Mouse (Mus musculus): Measurements from ENCODE around the gene Paqr5. TPM values are rescaled to one million over a fixed set of nuclear protein-coding genes. Genes with fewer than 3 reads are reported as not detected.

Gene Paqr5
- polyA plus RNA-seq, 2 experiments, result 5.2 to 12.4 TPM

DNA sequence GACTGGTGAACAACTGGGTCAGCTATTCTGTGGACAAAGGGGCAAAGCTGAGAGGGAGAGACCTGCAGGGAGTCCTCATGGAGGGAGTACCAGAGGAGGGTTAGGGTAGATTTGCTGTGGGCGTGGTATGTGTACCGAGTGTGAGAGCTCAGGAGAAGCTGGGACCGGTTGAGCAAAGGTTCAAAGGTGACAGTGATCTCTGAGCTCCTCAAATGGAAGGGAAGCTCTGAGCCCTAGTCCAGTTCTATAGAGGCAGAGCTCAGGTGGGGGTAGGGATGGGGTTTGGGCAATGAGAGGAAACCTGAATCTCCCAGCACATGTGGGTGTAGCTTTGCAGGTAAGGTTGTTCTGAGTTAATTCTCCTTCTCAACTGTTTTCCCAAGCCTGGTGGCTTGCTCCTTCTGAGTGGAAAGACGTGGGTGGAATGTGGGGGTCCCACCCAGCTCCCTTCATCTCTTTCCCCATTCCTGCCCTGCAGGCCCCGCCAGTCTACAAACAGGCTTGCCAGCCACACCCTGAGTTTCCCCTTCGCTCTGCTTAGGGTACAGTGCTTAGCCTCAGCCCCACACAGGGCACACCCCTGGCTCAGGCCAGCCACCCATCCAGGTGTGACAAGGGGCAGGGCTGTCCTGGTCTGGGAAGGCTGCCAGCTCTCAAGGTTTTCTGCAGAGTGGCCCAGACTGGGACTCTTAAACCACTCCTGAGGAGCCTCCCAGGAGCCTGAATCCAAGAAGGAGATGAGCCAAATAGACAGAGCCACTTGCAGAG lies 26.8 kb downstream of the Paqr5 start:
- ATAC-seq (ENCODE audit: low FRiP score, low read depth), result no peak
- Histone ChIP-seq H3K9me3 (ENCODE audit: control insufficient read depth, low read length) (no peaks in the 10 kb centered on the region), H3K4me1 (ENCODE audit: control insufficient read depth, insufficient read depth, low read length) (no peaks in the 10 kb centered on the region; the same call in 1 of the 2 replicates), H3K9ac (ENCODE audit: low read depth, low read length, severe bottlenecking) (no peak overlapping the region), H3K27ac (replicated peaks; ENCODE audit: low read depth, low read length) (no peak overlapping the region), H3K36me3 (ENCODE audit: control insufficient read depth, insufficient read depth, low read length) (no peaks in the 10 kb centered on the region), H3K4me3 (replicated peaks; ENCODE audit: low read length) (no peak overlapping the region), H3K27me3 (ENCODE audit: control insufficient read depth, insufficient read depth, low read length) (no peaks in the 10 kb centered on the region), H3K4me2 (replicated peaks; ENCODE audit: low read depth, low read length, severe bottlenecking) (no peak overlapping the region)
- no peak for TF ChIP-seq POLR2A (IDR thresholded peaks at IDR 0.05; ENCODE audit: borderline replicate concordance, extremely low read depth, insufficient read depth, insufficient read length)
- no peak for DNase-seq (ENCODE audit: low spot score)
- 71% methylated on average over 6 of the region's 6 CpGs for WGBS

DNA sequence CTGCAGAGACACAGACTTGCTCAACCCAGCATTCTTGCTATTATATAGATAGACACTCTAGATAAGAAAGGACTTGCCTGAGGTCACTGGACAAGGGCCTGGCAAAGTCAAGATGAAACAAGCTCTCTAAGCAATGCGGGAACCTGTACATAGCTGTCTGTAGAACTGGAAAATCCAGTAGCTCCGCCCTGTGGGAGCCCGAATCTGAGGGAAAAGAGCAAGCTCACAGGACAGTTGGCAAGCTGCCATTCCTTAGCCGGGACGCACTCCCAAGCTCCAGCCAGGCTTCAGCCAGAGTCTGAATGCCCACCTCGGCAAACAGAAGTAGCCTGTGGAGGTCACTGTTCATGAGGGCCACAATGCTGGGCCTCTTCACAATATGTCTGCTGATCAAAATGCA lies 28.8 kb downstream of the Paqr5 start:
- Histone ChIP-seq H3K36me3 (ENCODE audit: control insufficient read depth, insufficient read depth, low read length) (no peaks in the 10 kb centered on the region), H3K27ac (replicated peaks; ENCODE audit: low read depth, low read length) (no peak overlapping the region), H3K4me1 (ENCODE audit: control insufficient read depth, insufficient read depth, low read length) (no peaks in the 10 kb centered on the region; the same call in 1 of the 2 replicates), H3K9me3 (ENCODE audit: control insufficient read depth, low read length) (no peaks in the 10 kb centered on the region), H3K4me2 (replicated peaks; ENCODE audit: low read depth, low read length, severe bottlenecking) (no peak overlapping the region), H3K4me3 (replicated peaks; ENCODE audit: low read length) (no peak overlapping the region), H3K27me3 (ENCODE audit: control insufficient read depth, insufficient read depth, low read length) (no peaks in the 10 kb centered on the region), H3K9ac (ENCODE audit: low read depth, low read length, severe bottlenecking) (no peak overlapping the region)
- DNase-seq (ENCODE audit: low spot score), result peak; percentile 68
- ATAC-seq (ENCODE audit: low FRiP score, low read depth), result no peak
- no peak for TF ChIP-seq POLR2A (IDR thresholded peaks at IDR 0.05; ENCODE audit: borderline replicate concordance, extremely low read depth, insufficient read depth, insufficient read length)
- WGBS, result 37% methylated on average over 6 of the region's 6 CpGs

DNA sequence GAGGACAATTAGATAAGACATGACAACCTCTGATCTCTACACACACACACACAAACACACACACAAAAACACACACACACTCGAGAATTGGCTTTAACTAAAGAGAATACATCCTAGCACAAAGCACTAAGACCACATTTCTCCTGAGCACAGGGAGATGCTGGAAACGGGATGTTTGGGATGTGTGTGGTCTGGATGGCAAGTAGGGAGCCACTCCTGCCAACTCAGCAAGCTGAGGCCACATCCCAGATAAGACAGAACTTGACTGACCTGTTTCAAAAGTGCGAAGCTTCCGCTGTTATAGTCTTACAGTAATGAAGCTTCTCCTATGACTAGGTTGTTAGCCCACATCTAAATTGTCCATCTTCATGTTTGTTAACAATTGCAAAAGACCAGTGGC lies 35.5 kb downstream of the Paqr5 start:
- Histone ChIP-seq H3K4me1 (ENCODE audit: control insufficient read depth, insufficient read depth, low read length) (no peaks in the 10 kb centered on the region), H3K36me3 (ENCODE audit: control insufficient read depth, insufficient read depth, low read length) (no peaks in the 10 kb centered on the region), H3K27me3 (ENCODE audit: control insufficient read depth, insufficient read depth, low read length) (no peaks in the 10 kb centered on the region), H3K4me2 (replicated peaks; ENCODE audit: low read depth, low read length, severe bottlenecking) (no peak overlapping the region), H3K9me3 (ENCODE audit: control insufficient read depth, low read length) (no peaks in the 10 kb centered on the region), H3K9ac (ENCODE audit: low read depth, low read length, severe bottlenecking) (no peak overlapping the region), H3K27ac (replicated peaks; ENCODE audit: low read depth, low read length) (no peak overlapping the region), H3K4me3 (replicated peaks; ENCODE audit: low read length) (no peak overlapping the region)
- 68% methylated on average over 4 of the region's 4 CpGs for WGBS
- DNase-seq (ENCODE audit: low spot score) (no peak), ATAC-seq (ENCODE audit: low FRiP score, low read depth) (no peak)
- no peak for TF ChIP-seq POLR2A (IDR thresholded peaks at IDR 0.05; ENCODE audit: borderline replicate concordance, extremely low read depth, insufficient read depth, insufficient read length)

DNA sequence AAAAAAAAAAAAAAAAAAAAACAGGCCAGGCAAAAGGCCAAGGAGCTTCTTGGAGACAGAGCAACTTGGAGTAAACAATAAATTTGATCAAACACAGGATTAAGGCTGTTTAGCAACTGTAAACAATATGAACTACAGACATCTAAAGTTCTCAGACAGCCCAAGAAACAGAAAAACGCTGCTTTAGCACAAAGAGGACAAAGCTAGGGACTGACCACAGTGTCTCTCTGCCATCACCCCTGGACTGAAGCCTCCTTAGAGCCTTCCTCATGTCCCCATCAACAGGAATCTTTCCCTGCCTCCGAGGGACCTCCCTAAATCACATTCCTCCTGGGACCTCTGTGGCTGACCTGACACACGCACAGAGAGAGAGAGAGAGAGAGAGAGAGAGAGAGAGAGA lies 35.9 kb downstream of the Paqr5 start:
- Histone ChIP-seq H3K4me3 (replicated peaks; ENCODE audit: low read length) (no peak overlapping the region), H3K9me3 (ENCODE audit: control insufficient read depth, low read length) (no peaks in the 10 kb centered on the region), H3K4me2 (replicated peaks; ENCODE audit: low read depth, low read length, severe bottlenecking) (no peak overlapping the region), H3K27ac (replicated peaks; ENCODE audit: low read depth, low read length) (no peak overlapping the region), H3K4me1 (ENCODE audit: control insufficient read depth, insufficient read depth, low read length) (0 out of 2 replicates have a peak, but pooled peaks cover under 1% of the 10 kb centered on the region), H3K9ac (ENCODE audit: low read depth, low read length, severe bottlenecking) (no peak overlapping the region), H3K36me3 (ENCODE audit: control insufficient read depth, insufficient read depth, low read length) (no peaks in the 10 kb centered on the region), H3K27me3 (ENCODE audit: control insufficient read depth, insufficient read depth, low read length) (no peaks in the 10 kb centered on the region)
- DNase-seq (ENCODE audit: low spot score) (no peak), ATAC-seq (ENCODE audit: low FRiP score, low read depth) (no peak)
- TF ChIP-seq POLR2A (IDR thresholded peaks at IDR 0.05; ENCODE audit: borderline replicate concordance, extremely low read depth, insufficient read depth, insufficient read length), result no peak
- WGBS, result 38% methylated on average over 3 of the region's 3 CpGs

DNA sequence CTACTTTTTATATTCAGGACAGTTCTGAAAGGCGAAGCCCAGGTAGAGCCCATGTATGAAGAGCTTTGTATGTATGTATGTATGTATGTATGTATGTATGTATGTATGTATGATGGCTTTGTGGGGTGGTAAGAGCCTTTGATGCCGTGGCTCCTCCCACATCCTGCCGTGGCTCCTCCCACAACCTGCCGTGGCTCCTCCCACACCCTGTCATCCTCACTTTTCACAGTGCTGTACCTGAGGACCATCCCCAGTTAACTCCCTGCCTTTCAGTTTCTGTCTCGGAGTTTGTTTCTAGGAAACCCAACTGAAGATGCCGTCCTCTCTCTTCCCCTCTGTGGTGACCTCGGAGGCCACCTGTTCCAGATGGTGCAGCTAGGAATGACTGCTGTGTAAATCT lies 40.6 kb downstream of the Paqr5 start:
- TF ChIP-seq POLR2A (IDR thresholded peaks at IDR 0.05; ENCODE audit: borderline replicate concordance, extremely low read depth, insufficient read depth, insufficient read length), result no peak
- H3K27me3 ChIP-seq (ENCODE audit: control insufficient read depth, insufficient read depth, low read length), result no peaks in the 10 kb centered on the region
- DNase-seq (ENCODE audit: low spot score), result no peak
- no peak for ATAC-seq (ENCODE audit: low FRiP score, low read depth)
- no peak overlapping the region for H3K4me2 ChIP-seq (replicated peaks; ENCODE audit: low read depth, low read length, severe bottlenecking)
- H3K27ac ChIP-seq (replicated peaks; ENCODE audit: low read depth, low read length), result no peak overlapping the region
- H3K4me1 ChIP-seq (ENCODE audit: control insufficient read depth, insufficient read depth, low read length), result peaks cover 12% of the 10 kb centered on the region; the same call in 1 of the 2 replicates
- no peaks in the 10 kb centered on the region for H3K36me3 ChIP-seq (ENCODE audit: control insufficient read depth, insufficient read depth, low read length)
- H3K9ac ChIP-seq (ENCODE audit: low read depth, low read length, severe bottlenecking), result no peak overlapping the region
- H3K9me3 ChIP-seq (ENCODE audit: control insufficient read depth, low read length), result no peaks in the 10 kb centered on the region
- 89% methylated on average over 7 of the region's 7 CpGs for WGBS
- no peak overlapping the region for H3K4me3 ChIP-seq (replicated peaks; ENCODE audit: low read length)

Measured in limb, embryonic 14.5 days (tissue).